ENCODE assay signal across 10 mouse cellular contexts in the genomic region with DNA sequence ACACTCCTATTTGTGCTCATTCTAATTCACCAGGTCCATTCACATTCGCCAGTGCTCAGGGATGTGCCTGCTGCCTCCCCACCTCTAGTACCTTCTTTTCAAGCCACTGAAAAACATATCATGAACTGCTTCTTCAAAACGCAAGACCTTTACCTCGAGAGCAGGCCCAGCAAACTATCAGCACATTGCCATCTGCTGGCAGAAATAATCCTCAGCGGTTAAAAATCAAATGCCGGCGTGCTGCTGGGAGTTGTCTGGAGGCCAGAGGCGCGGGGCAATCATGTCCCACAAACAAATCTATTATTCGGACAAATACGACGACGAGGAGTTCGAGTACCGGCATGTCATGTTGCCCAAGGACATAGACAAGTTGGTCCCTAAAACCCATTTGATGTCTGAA. TPM values are rescaled to one million over a fixed set of nuclear protein-coding genes. Genes with fewer than 3 reads are reported as not detected.
DNase-seq lines count a peak whose midpoint lies in the region; ATAC-seq and TF ChIP-seq lines count a peak whose summit lies in the region.
"Had no signal": no experiment of that assay in that cellular context is flagged by ENCODE, and none has a peak within 500 bp of the region (broad histone marks: within the 10 kb centered on the region; RNA-seq: fewer than 3 reads in every experiment).

No protein-coding gene starts in this region.

- TF ChIP-seq CTCF in forebrain, postnatal 0 days (IDR thresholded peaks at IDR 0.05; ENCODE audit: low read depth), result peak; percentile 64
- peak; percentile 76 for TF ChIP-seq CTCF in layer of hippocampus, adult 2 months (conservative IDR thresholded peaks at IDR 0.05)
- peak; percentile 69 for TF ChIP-seq CTCF in lung, postnatal 0 days (IDR thresholded peaks at IDR 0.05)
- peak; percentile 78 for TF ChIP-seq CTCF in stomach, postnatal 0 days (IDR thresholded peaks at IDR 0.05; ENCODE audit: low read depth)

- H3K9me3 ChIP-seq in forebrain, postnatal 0 days (ENCODE audit: low read length), result no peaks in the 10 kb centered on the region
- no peaks in the 10 kb centered on the region for H3K9me3 ChIP-seq in forebrain, embryonic 15.5 days
- H3K9me3 ChIP-seq in embryonic facial prominence, embryonic 10.5 days, result peaks cover 3% of the 10 kb centered on the region; the same call in 1 of the 2 replicates
- H3K9me3 ChIP-seq in lung, postnatal 0 days (ENCODE audit: low read length), result no peaks in the 10 kb centered on the region
- H3K9me3 ChIP-seq in stomach, postnatal 0 days (ENCODE audit: control insufficient read depth, low read length), result no peaks in the 10 kb centered on the region
- H3K9me3 ChIP-seq: limb, embryonic 13.5 days; stomach, embryonic 15.5 days had no signal

- no peak overlapping the region for H3K9ac ChIP-seq in forebrain, postnatal 0 days
- no peak overlapping the region for H3K9ac ChIP-seq in forebrain, embryonic 15.5 days (replicated peaks)
- H3K9ac ChIP-seq in lung, postnatal 0 days (replicated peaks; ENCODE audit: low read depth), result no peak overlapping the region
- no peak overlapping the region for H3K9ac ChIP-seq in stomach, postnatal 0 days (ENCODE audit: low read length)
- H3K9ac ChIP-seq: limb, embryonic 13.5 days; stomach, embryonic 15.5 days had no signal

- no peaks in the 10 kb centered on the region for H3K36me3 ChIP-seq in forebrain, postnatal 0 days (ENCODE audit: insufficient read depth)
- no peaks in the 10 kb centered on the region for H3K36me3 ChIP-seq in forebrain, embryonic 15.5 days
- H3K36me3 ChIP-seq in embryonic facial prominence, embryonic 10.5 days (replicated peaks), result no peaks in the 10 kb centered on the region
- no peaks in the 10 kb centered on the region for H3K36me3 ChIP-seq in lung, postnatal 0 days (ENCODE audit: insufficient read depth, low read length)
- H3K36me3 ChIP-seq in stomach, postnatal 0 days (ENCODE audit: control insufficient read depth, insufficient read depth, low read length), result no peaks in the 10 kb centered on the region
- H3K36me3 ChIP-seq: limb, embryonic 13.5 days; stomach, embryonic 15.5 days had no signal

- ATAC-seq in forebrain, postnatal 0 days, result no peak
- no peak for ATAC-seq in forebrain, embryonic 15.5 days (replicated peaks)
- ATAC-seq in lung, postnatal 0 days, result no peak
- ATAC-seq in stomach, postnatal 0 days (ENCODE audit: low FRiP score, low TSS enrichment), result no peak

- WGBS in forebrain, postnatal 0 days, result 32% methylated on average over 14 of the region's 14 CpGs
- 33% methylated on average over 14 of the region's 14 CpGs for whole genome bisulfite sequencing in forebrain, embryonic 15.5 days
- 34% methylated on average over 14 of the region's 14 CpGs for WGBS in embryonic facial prominence, embryonic 10.5 days
- 26% methylated on average over 14 of the region's 14 CpGs for WGBS in lung, postnatal 0 days
- WGBS in stomach, postnatal 0 days, result 16% methylated on average over 14 of the region's 14 CpGs

- no peaks in the 10 kb centered on the region for H3K4me1 ChIP-seq in forebrain, postnatal 0 days (ENCODE audit: insufficient read depth)
- H3K4me1 ChIP-seq in forebrain, embryonic 15.5 days, result no peaks in the 10 kb centered on the region
- no peaks in the 10 kb centered on the region for H3K4me1 ChIP-seq in embryonic facial prominence, embryonic 10.5 days
- H3K4me1 ChIP-seq in lung, postnatal 0 days (ENCODE audit: insufficient read depth, low read depth, low read length), result no peaks in the 10 kb centered on the region
- no peaks in the 10 kb centered on the region for H3K4me1 ChIP-seq in stomach, postnatal 0 days (replicated peaks; ENCODE audit: control insufficient read depth, insufficient read depth)
- H3K4me1 ChIP-seq: limb, embryonic 13.5 days; stomach, embryonic 15.5 days had no signal

- H3K4me3 ChIP-seq in forebrain, postnatal 0 days (ENCODE audit: low read depth, low read length), result no peak overlapping the region
- no peak overlapping the region for H3K4me3 ChIP-seq in forebrain, embryonic 15.5 days
- no peak overlapping the region for H3K4me3 ChIP-seq in embryonic facial prominence, embryonic 10.5 days
- no peak overlapping the region for H3K4me3 ChIP-seq in layer of hippocampus, adult 2 months
- no peak overlapping the region for H3K4me3 ChIP-seq in lung, postnatal 0 days (ENCODE audit: low read depth, low read length)
- H3K4me3 ChIP-seq in stomach, postnatal 0 days (ENCODE audit: low read depth, low read length), result no peak overlapping the region
- H3K4me3 ChIP-seq: limb, embryonic 13.5 days; stomach, embryonic 15.5 days had no signal

- no peak overlapping the region for H3K27ac ChIP-seq in forebrain, postnatal 0 days (ENCODE audit: low read depth, low read length)
- H3K27ac ChIP-seq in forebrain, embryonic 15.5 days (replicated peaks), result no peak overlapping the region
- H3K27ac ChIP-seq in embryonic facial prominence, embryonic 10.5 days (replicated peaks), result no peak overlapping the region
- no peak overlapping the region for H3K27ac ChIP-seq in layer of hippocampus, adult 2 months
- no peak overlapping the region for H3K27ac ChIP-seq in lung, postnatal 0 days (ENCODE audit: low read length)
- H3K27ac ChIP-seq in stomach, postnatal 0 days (replicated peaks), result no peak overlapping the region
- H3K27ac ChIP-seq: limb, embryonic 13.5 days; stomach, embryonic 15.5 days had no signal

- peak; percentile 53 for DNase-seq in forebrain, postnatal 0 days
- DNase-seq in 416B (ENCODE audit: low read depth), result peak; percentile 71
- DNase-seq in adrenal gland, postnatal 10 days, result peak; percentile 65
- peak; percentile 43 for DNase-seq in embryonic facial prominence, embryonic 10.5 days (ENCODE audit: low spot score)
- peak; percentile 46 to 61 for DNase-seq in layer of hippocampus, adult 2 months (ENCODE audit: low spot score in 2 of 2)
- peak; percentile 67 for DNase-seq in lung, postnatal 0 days (ENCODE audit: low spot score)
- peak; percentile 43 for DNase-seq in stomach, postnatal 0 days (ENCODE audit: low spot score)

- no peaks in the 10 kb centered on the region for H3K27me3 ChIP-seq in forebrain, postnatal 0 days (ENCODE audit: insufficient read depth, low read length)
- H3K27me3 ChIP-seq in forebrain, embryonic 15.5 days, result no peaks in the 10 kb centered on the region
- H3K27me3 ChIP-seq in embryonic facial prominence, embryonic 10.5 days (replicated peaks; ENCODE audit: low read depth, poor library complexity, severe bottlenecking), result no peaks in the 10 kb centered on the region
- no peaks in the 10 kb centered on the region for H3K27me3 ChIP-seq in lung, postnatal 0 days (replicated peaks; ENCODE audit: insufficient read depth, low read length)
- H3K27me3 ChIP-seq in stomach, postnatal 0 days (ENCODE audit: control insufficient read depth, insufficient read depth, low read length), result no peaks in the 10 kb centered on the region
- H3K27me3 ChIP-seq: limb, embryonic 13.5 days; stomach, embryonic 15.5 days had no signal

- no peak overlapping the region for H3K4me2 ChIP-seq in forebrain, postnatal 0 days (ENCODE audit: low read depth)
- no peak overlapping the region for H3K4me2 ChIP-seq in forebrain, embryonic 15.5 days (replicated peaks)
- H3K4me2 ChIP-seq in lung, postnatal 0 days (replicated peaks; ENCODE audit: low read depth, low read length), result no peak overlapping the region
- H3K4me2 ChIP-seq in stomach, postnatal 0 days (replicated peaks; ENCODE audit: low read depth), result no peak overlapping the region
- H3K4me2 ChIP-seq: limb, embryonic 13.5 days; stomach, embryonic 15.5 days had no signal

- no peak for TF ChIP-seq EP300 in lung, postnatal 0 days (IDR thresholded peaks at IDR 0.05)
- no peak for TF ChIP-seq EP300 in stomach, postnatal 0 days (optimal IDR thresholded peaks at IDR 0.05)

RNA-seq across cellular contexts. Expression of a gene that starts 19.6 kb away (rescaled TPM):
- total RNA-seq in forebrain, postnatal 0 days (2014; rRNA removed), result not detected in 2 replicates
- polyA plus RNA-seq in forebrain, postnatal 0 days (2015; fragmentation: Nextera tagmentation; extraction: Ambion mirVana), result not detected in 2 replicates
- not detected in 2 replicates for polyA plus RNA-seq in forebrain, embryonic 15.5 days (2015; fragmentation: Nextera tagmentation; extraction: Ambion mirVana)
- not detected for total RNA-seq in adrenal gland, postnatal 10 days (2021)
- not detected in 2 replicates for polyA plus RNA-seq in embryonic facial prominence, embryonic 10.5 days (2016; fragmentation: Nextera tagmentation; extraction: Ambion mirVana)
- total RNA-seq in layer of hippocampus, adult 2 months (2021), result not detected
- polyA plus RNA-seq in lung, postnatal 0 days (2015; fragmentation: Nextera tagmentation; extraction: Ambion mirVana), result not detected in 2 replicates
- polyA plus RNA-seq in stomach, postnatal 0 days (2015; fragmentation: Nextera tagmentation; extraction: Ambion mirVana), result 0.05 TPM in 1 of 2 replicates, not detected in the other
- polyA plus RNA-seq: limb, embryonic 13.5 days; stomach, embryonic 15.5 days had no signal

RNA-seq across cellular contexts. Expression of a gene that starts 48.4 kb away (rescaled TPM):
- total RNA-seq in forebrain, postnatal 0 days (2014; rRNA removed), result 2.7 and 3.2 TPM in 2 replicates
- 1.5 and 2.4 TPM in 2 replicates for polyA plus RNA-seq in forebrain, postnatal 0 days (2015; fragmentation: Nextera tagmentation; extraction: Ambion mirVana)
- 3.8 and 4.1 TPM in 2 replicates for polyA plus RNA-seq in forebrain, embryonic 15.5 days (2015; fragmentation: Nextera tagmentation; extraction: Ambion mirVana)
- total RNA-seq in adrenal gland, postnatal 10 days (2021), result 1 to 10 TPM; 3.7 to 3.9 TPM
- polyA plus RNA-seq in embryonic facial prominence, embryonic 10.5 days (2016; fragmentation: Nextera tagmentation; extraction: Ambion mirVana), result 1.6 and 1.9 TPM in 2 replicates
- total RNA-seq in layer of hippocampus, adult 2 months (2021), result 1 to 10 TPM; 7.8 to 8.6 TPM
- polyA plus RNA-seq in lung, postnatal 0 days (2015; fragmentation: Nextera tagmentation; extraction: Ambion mirVana), result 1.5 and 1.6 TPM in 2 replicates
- 1.2 and 1.5 TPM in 2 replicates for polyA plus RNA-seq in stomach, postnatal 0 days (2015; fragmentation: Nextera tagmentation; extraction: Ambion mirVana)

RNA-seq across cellular contexts. Expression of a gene that starts 54.5 kb away (rescaled TPM):
- not detected in 2 replicates for total RNA-seq in forebrain, postnatal 0 days (2014; rRNA removed)
- polyA plus RNA-seq in forebrain, postnatal 0 days (2015; fragmentation: Nextera tagmentation; extraction: Ambion mirVana), result not detected in 2 replicates
- not detected in 2 replicates for polyA plus RNA-seq in forebrain, embryonic 15.5 days (2015; fragmentation: Nextera tagmentation; extraction: Ambion mirVana)
- not detected for total RNA-seq in adrenal gland, postnatal 10 days (2021)
- not detected in 2 replicates for polyA plus RNA-seq in embryonic facial prominence, embryonic 10.5 days (2016; fragmentation: Nextera tagmentation; extraction: Ambion mirVana)
- total RNA-seq in layer of hippocampus, adult 2 months (2021), result not detected
- not detected in 2 replicates for polyA plus RNA-seq in lung, postnatal 0 days (2015; fragmentation: Nextera tagmentation; extraction: Ambion mirVana)
- not detected in 2 replicates for polyA plus RNA-seq in stomach, postnatal 0 days (2015; fragmentation: Nextera tagmentation; extraction: Ambion mirVana)
- polyA plus RNA-seq: limb, embryonic 13.5 days; stomach, embryonic 15.5 days had no signal
